Mouse (Mus musculus) layer of hippocampus, postnatal 36 days (tissue): ENCODE measurements around the gene Bbox1. TPM values are rescaled to one million over a fixed set of nuclear protein-coding genes. Genes with fewer than 3 reads are reported as not detected.
A peak's percentile ranks its signal among the peaks of the same experiment; 100 is the strongest.

Source experiments
- DNase-seq, 2 experiments: peaks; one replicate each; pipeline ENCODE4 v3.0.0; 2022
- total RNA-seq, 2 experiments: library from RNA; stranded (reverse); gene quantifications; 2 replicates each; pipeline ENCODE4 v1.2.3; 2021

Gene Bbox1
- total RNA-seq, result under 1 TPM; 0.77 to 0.83 TPM

DNA sequence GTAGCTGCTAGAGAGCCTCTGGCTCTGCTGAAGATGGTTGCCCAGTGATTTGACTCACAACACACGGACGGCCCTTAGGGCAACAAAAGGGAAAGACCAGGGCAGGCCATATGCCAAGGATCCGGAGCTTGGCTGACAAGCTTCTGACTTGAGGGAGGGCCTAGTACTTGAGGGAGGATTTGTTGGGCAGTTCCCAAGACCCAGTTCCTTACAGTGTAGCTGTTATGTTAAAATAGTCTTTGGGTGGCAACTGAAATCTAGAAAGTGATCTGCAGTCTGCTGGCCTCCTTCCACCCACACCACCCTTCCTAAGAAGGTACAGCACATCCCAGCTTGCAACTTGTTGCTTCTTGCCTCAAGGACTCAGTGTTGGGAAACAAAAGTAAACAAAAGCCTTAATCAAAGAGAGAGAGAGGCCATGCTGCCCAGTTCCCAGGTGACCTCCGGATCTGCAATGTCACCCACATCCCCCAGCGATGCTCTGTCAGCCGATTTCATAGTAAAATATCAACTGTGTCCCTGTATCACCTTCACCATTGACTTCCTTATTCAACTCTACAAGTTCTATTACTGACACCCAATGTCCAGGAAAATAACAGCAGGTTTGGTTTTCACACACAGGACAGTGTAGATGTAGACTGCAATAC is at the start of gene Bbox1:
Gene Bbox1, minus strand, starts transcription at position 52 of the 647 bp plus-strand sequence.
- no peak for DNase-seq

DNA sequence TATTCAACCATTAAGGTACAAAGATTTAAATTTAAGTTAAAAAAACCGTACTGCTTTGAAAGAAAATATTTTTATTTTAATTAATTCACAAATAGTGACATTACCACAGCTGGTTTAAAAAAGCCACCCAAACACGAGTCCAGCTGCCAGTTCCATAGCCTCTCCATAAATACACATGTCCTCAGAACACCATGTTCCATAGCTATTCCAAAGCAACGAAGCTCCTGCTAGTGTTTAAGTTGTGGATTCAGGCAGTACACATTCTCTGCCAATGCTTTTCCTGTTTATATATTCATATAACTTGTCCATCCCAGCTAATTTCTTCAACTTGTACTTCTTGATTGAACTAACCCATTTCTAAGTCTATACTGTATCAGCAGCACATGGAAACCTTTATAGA is 49.5 kb upstream of the Bbox1 start:
- no peak for DNase-seq

DNA sequence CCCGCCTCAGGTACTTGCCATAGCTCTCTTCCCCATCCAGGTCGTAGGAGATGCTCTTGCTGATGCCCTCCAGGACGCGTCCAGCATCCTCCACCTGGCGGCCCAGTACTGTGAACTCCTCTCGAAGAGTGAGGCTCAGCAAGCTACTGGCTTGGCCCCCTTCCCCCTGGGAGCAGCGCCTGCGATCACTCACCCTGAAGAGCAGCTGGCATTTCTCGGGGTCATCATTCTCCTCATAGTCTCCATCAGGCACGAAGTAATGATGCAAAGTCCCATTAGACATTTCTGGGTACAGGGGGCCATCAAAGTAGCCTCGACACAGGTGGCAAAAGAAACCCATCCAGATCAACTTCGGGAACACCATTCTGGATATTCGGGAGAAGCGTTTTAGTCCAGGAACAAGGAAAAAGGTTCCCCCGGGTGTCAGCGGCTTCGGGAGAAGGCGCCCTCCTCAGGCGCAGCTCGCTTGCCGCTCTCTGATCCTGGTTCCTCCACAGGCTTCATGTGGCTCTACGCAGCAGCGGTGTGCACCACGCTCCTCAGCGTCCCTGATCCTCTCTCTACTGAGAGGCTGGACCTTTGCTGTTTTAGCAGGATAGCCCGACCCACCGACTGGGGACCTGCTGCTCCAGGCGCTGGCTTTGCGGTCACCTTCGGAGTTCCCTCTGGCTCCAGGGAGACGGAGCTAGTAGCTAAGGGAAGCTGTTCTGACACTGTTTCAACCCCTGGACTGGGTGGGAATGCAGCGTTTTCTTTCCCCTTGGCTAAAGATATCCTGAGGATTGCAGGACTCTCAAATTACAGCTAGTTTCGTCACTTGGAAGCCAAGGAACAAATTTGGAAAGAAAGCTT is 48.3 kb upstream of the Bbox1 start, which contains the start of gene Fibin:
Gene Fibin, minus strand, starts transcription at position 752 of the 852 bp plus-strand sequence.
- DNase-seq, result peak; percentile 54

DNA sequence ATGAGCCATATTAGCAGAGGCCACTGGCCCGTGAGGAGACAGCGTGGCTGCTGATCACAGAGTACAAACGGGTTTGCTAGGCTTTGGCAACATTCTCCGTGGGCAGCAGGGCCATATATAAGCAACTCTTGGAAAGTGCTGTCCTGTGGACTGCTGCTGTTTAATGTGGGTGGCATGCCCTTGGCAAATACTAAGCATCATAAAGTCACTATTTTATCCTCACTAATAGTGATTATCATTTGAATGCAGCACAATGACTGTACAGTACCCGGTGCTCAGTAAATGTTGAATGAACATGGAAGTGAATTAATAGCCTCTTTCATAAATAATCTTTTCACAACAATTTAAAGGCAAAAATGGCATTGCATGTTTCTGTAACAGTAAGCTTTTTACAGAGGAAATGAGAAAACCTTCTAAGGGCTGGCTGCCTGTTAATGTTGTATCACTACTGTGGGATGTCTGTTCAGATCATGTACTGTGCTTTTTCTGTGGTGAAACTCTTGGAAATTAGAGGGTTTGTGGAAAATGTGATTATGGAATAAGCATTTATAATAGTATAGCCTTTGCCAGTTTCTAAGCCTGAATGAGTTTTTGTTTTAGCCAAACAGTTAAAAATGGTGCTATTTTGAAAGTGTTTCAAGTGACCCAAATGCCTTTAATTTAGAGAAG is 39.1 kb upstream of the Bbox1 start:
- DNase-seq, result no peak

DNA sequence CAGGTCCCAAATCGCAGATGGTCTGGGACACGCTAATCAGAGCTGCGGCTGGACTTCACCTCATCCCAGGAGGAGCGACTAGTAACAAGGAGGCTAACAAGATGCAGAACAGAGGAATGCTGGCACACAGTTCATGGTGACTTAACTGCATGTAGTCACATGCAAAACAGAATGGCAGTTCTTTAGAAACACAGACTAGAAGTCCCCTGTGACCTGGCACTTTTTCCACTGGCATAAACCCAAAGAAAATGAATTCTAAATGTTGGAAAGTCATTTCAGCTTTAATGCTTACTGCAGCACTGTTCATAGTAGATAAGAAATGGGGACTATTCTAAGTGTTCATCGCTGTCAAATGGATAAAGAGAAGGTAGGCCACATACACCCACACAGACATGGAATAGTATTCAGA is 37.5 kb upstream of the Bbox1 start:
- no peak for DNase-seq

DNA sequence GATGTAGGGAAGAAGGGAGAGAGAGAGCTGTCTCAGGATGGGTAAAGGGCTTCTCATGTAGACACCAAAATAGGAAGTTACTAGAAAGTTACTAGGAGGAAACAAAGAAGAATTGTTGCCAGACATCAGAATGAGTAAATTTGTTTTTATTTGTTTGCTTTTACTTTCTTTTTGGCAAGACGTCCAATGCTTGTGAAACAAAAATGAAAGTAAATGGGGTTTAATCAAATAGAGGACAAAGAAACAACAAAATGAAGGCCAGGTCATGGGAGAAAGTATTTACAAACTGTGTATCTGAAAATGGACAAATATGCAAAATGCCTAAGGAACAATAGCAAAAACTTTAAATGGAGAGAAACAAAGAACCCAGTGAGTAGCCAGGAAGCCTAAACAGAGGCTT is 37.0 kb upstream of the Bbox1 start:
- no peak for DNase-seq

DNA sequence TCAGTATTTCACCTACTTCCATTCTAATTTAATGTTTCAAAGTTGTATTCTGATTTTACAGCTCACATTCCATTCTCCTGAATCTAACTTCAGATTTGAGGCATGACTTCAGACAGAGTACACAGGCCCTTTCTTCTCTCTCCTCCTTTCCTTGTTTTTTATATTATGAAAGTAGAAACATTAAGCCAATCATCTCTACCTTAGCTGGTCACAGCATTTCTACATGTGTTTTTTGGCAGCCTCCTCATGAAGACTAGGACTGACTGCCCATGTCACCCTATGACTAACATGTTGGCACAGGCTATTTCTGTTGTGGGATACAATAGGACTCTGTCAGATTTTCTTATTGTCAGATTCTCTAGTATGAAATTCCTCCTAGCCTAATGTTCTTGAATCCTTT is 14.6 kb upstream of the Bbox1 start:
- no peak for DNase-seq

DNA sequence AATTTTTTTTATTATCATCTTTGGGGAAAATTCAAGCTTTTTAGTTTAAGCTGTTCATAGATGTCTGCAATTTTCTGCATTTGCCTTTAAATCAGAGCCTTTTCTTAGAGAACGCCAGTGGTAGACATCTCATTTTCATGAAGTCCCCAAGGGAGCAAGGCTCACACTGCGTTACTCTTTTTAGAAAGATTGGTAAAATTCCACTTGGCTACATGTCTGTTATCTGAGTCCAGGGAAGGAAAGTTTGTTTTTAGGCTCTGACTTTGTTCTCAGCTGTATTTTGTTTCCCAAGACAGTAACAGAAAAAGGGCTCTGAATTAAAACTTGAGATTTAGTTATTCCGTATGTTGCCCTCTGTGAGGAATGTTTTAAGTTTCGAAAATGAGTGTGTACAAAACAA is 5.6 kb upstream of the Bbox1 start:
- no peak for DNase-seq

DNA sequence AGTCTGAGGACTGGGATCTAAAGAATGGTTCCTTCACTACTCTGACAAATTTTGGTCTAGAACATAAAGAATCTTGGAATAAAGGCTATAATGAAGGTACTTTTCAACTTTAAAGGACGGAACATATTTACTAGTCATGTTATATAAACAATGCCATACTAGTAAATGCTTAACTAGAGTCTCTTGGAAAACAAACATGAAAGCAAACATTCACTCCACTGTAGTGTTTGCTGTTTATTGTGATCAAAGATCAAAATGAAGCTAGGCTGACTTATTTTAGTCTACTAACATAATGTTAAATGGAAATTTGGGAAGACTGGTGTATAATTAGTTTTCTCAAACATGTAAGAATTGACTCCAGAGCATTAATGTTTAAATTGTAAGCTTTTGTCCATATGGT is 4.9 kb upstream of the Bbox1 start:
- DNase-seq, result no peak

DNA sequence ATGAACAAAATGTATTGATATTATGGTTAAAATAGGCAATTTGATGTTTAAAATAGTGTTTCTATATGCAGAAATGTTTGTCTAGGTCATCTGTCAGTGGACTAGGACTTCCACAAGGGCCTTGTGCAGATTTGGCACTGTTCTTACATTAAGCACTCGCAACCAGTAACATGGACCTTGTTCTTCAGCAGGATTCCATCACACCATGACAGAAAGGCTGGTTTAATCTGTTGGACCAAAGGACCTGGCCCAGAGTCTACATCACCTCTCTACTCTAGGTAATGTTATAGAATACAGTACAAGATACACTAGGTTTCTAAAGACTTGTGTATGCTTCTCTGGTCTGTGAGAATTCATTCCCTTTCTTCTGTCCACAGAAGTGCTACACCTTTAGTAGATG is 4.4 kb upstream of the Bbox1 start:
- DNase-seq, result no peak

DNA sequence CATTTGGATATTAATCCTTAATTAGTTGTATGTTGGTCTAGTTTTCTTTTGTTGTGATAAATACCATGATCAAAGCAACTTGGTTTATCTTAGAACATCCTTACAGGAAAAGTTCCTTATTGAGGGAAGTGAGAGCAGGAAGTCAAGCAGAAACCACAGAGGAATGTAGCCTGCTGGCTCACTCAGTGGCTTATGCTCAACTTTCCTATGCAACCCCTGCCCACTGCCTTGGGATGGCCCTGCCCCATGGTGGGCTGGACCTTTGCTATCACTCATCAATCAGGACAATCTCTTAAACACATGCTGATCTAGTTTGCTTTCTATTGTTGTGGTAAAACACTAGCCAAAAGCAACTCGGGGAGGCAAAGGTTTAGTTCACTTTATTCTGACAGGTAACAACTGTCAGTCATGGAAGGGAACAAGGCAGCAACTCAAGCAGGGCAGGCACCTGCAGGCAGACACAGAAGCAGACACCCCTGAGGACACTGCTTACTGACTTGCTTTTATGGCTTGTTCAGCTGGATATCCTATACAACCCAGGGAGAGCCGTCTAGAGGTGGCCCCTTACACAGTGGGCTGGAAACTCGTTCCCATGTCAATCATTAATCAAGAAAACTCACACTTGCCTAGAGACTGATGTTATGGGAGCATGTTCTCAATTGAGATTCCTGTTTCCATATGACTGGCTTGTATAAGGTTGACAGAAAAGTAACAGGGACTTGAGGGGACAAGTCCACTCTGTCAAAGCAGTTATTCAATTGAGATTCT is 1.9 kb upstream of the Bbox1 start:
- DNase-seq, result no peak

DNA sequence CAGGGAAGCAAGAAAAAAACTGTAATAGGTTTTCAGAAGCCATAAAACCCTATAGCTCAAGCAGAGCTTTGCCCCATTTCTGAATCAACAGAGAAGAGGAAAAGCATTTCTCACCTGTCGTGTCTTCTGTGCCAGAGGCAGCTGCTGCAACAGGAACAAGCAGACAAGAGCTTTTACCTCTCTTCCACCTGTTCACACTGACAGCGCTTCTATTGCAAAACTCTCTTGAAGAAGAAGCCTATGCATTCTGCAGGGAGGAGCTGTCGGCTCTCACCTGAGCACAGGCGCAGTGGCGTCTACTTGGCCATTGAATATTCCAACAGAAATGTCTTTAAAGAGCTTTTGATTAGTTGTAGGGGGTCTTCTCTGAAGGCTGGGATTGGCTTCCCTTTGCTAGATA is 286 bp downstream of the Bbox1 start:
- no peak for DNase-seq

DNA sequence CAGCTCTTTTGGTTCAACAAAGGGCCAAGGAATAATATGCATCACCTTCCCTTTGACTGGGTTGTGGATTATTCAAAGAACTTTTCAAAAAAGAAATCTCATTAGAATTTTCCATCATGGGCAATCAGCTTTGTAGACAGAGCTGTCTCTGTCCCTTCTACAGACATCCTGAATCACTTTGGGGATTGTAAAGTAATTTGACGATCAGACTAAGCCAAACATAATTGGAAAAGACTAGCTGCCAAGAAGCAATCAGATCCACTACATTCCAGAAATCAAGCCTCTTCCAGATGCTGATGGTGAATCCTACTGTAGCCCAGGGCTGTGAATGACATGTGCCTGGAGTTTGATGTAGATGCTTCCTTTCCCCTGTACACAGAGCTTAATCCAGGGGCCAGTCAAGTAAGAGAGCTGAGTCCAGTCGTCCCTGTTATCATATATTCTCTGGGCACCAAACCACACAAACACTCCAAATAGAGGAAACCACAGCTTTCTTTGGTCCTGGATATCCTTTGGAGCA is 995 bp downstream of the Bbox1 start:
- no peak for DNase-seq

DNA sequence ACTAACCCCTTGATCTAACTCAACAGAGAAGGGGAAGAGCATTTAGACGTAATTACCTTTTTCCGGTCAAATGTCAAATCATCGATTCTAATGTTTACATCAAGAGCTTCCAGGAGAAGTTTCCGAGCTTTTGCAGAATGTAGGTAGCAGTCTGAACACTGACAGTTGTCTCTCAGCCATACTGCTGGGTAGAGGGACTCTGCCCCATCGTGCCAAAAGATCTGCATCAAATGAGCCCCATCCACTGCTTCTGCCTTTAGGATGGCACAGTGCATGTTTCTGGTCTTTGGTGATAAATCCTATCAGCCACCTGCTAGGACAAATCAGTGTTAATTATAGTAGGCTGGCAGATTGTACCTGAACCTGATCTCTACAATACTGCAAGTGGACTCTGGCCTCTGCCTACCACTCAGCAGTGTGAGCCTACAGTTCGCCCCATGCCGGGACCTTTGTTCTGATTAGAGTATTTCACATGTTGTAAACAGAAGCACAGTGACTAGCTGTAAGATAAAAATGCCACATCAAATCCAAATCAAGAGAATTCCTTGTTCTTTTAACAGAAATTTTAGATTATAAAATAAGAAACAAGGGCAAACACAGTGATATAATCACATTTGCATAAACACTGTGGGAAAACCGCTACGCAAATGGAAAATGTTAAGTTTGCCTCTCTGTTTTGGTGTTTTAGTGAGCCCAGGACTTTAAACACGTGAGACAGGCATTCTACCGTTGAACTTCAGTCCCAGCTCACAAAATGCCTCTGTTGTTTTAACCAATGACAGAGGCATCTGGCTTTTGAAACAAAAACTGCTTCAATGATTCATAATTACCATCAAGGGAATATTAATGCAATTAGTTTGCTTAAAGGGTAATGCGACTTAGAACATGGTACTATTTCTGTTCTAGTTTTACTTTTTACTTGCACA is 8.7 kb downstream of the Bbox1 start:
- no peak for DNase-seq

DNA sequence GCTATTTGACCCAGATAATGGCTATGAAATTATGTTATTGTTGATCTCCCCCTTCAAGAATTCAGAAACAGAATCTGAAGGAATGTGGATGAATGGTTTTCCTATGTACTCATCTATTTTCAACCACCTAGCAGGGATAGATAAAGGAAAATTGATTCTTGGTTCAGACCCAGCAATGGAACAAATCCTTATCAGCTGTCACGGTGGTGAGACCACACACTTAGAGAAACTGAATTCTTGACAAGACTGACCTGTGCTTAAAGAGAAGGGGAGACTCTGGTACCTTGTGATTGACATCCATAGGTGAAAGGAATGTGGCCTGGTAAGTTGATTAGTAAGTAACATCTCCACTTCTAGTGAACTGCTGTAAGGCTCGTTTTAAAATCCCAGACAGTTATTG is 12.1 kb downstream of the Bbox1 start:
- no peak for DNase-seq

DNA sequence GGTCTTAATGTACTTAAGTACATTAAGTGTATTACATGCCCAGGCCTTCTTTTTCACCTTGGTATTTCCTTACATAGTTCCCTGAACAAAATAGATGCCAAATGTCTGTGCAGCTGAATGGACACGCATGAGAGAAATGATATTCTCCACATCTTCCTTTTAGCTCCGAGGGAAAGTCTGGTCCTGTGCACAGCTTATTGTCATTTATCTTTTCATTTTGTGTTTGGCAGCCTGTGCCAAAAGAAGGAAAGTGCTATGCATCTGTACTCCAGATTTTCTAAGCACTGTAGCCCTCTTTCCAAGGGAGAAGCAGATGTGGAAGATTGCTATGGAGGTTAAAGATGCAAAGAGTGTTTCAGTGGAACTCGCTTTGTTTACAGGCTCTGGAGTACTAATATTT is 13.0 kb downstream of the Bbox1 start:
- DNase-seq, result no peak

DNA sequence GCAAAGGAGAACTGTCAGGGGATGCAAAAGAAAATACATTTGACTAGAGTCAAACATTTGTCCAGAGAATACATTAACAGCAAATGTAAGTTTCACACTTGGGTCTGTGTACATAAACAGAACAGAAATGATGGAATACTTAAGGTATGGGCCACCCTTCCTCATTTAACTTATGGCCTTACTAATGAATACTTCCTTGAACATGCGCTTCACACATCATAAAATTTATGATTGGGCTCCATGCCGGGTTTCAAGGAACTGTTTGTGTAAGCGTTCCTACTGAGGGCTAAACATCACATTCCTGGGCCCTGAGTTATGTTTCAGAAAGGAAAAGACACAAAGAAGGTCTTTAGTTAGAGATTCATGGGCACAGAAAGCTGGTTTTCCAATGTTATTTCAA is 19.4 kb downstream of the Bbox1 start:
- no peak for DNase-seq

DNA sequence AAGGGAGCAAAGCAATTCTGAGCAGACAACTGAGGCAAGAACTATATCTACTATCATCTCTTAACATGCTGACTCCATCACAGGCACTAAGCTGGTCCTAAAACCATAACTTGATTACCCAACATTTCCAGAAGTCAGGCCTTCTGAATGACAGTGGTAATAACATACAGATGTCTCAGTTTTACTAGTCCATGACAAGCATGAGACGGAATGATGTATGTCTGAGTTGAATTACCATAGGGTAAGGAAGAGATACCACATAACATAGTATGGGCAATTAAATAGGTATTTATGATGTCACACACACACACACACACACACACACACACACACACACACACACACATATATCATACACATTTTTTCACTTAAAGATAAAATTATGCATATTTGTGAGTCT is 26.4 kb downstream of the Bbox1 start:
- no peak for DNase-seq

DNA sequence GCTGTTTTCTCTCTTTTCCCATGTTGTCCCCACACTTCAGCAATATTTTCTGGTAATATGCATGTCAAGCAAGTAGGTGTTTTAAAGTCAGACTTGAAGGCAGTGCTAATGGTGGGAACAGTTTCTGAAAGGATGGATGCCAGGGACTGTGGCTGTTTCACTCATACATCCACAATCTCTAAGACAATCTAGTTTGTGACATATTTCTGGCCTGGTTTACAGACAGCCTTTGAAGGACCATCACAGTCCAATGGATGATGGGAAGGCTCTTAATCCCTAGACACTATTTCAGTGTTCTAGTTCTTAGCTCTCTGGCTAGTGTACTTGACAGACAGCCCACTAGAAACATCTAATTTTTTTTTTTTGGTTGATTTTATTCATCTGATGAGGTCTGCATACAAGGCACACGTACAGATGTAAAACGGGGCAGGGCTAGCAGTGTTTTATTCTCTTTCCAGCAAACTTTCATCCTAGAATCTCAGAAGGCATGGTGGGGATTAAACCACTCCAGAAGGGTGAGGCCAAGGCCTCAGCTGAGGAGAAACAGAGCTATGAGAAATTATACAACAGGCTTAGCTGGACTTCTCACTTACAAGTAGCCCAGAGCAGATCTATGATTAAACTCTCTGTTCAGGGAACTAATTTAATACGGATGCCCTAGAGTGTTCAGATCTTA is 28.4 kb downstream of the Bbox1 start:
- no peak for DNase-seq

DNA sequence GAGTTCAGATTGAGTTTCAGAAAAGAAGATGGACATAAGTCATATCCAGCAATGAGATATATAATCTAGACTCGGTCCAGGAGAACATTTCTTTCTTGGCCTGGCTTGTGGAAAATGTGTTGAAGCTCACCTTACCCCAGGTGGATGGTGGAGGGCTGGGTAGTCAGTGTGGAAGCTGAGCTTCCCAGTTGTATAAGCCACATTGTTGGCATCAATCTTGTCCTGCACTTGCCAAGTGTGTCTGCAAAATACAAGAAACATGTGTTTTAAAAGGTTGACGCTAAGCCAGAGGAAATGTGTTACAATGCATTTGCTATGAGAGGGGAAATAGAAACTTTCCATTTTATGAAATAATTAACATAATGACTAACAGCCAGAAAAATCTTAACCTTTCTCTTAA is 38.9 kb downstream of the Bbox1 start:
- DNase-seq, result no peak

DNA sequence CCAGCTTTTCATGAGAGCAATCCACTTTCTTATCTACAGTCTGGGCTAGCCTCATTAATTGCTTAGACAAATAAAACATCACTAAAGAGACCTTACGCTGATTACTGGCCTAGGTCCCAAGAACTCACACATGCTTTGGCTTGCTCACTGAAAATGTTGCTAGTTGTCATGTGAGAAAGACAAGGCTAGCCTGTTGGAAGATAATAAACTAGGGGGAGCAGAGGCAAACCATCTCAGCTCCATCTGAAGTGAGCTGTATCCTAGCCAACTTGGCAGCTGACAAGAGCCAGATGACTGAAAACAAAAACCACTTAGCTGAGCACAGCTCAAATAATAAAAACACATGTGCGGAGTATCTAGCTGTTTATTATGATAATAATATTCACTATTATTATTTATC is 40.2 kb downstream of the Bbox1 start:
- DNase-seq, result no peak
